Mouse (Mus musculus) heart, postnatal 0 days (tissue): ENCODE data around the gene Gabrd. TPM values are rescaled to one million over a fixed set of nuclear protein-coding genes. Genes with fewer than 3 reads are reported as not detected.

Experiments
- ATAC-seq: fragments of 200-750 bp; cut with Nextera tagmentation; 2 replicates; pipeline ENCODE4 v1.8.0; 2017; ENCODE audit warnings: low read depth, moderate number of reproducible peaks, moderate library complexity; ENCODE audit not compliant: insufficient read depth
- DNase-seq: peaks from one replicate; pipeline ENCODE4 v3.0.0-alpha.2; 2016; ENCODE audit warnings: low spot score
- H3K27ac ChIP-seq: fragments of 300-500 bp; sonication (generic); 2 replicates; pipeline ENCODE4 v1.5.1; 2014; ENCODE audit warnings: low read depth, mild to moderate bottlenecking
- H3K27me3 ChIP-seq: fragments of 300-500 bp; sonication (generic); 2 replicates; pipeline ENCODE4 v1.6.1; 2014; ENCODE audit warnings: low read length, mixed read lengths; ENCODE audit not compliant: control insufficient read depth, insufficient read depth
- H3K36me3 ChIP-seq: fragments of 300-500 bp; sonication (generic); replicated peaks from 2 replicates; pipeline ENCODE4 v1.6.1; 2014; ENCODE audit warnings: low read length, mixed read lengths; ENCODE audit not compliant: control insufficient read depth, insufficient read depth
- H3K4me1 ChIP-seq: fragments of 300-500 bp; sonication (generic); 2 replicates; pipeline ENCODE4 v1.6.1; 2014; ENCODE audit warnings: antibody characterized with exemption; ENCODE audit not compliant: control insufficient read depth, insufficient read depth
- H3K4me2 ChIP-seq: fragments of 300-500 bp; sonication (generic); 2 replicates; pipeline ENCODE4 v1.6.1; 2014; ENCODE audit warnings: low read depth, mild to moderate bottlenecking, low read length, moderate library complexity
- H3K4me3 ChIP-seq: fragments of 300-500 bp; sonication (generic); 2 replicates; pipeline ENCODE4 v1.5.1; 2014; ENCODE audit warnings: low read depth, low read length
- H3K9ac ChIP-seq: fragments of 300-500 bp; sonication (generic); replicated peaks from 2 replicates; pipeline ENCODE4 v1.6.1; 2014; ENCODE audit warnings: low read depth, low read length, mixed read lengths
- H3K9me3 ChIP-seq: fragments of 300-500 bp; sonication (generic); replicated peaks from 2 replicates; pipeline ENCODE4 v1.6.1; 2016; ENCODE audit warnings: low read length; ENCODE audit not compliant: control insufficient read depth
- CTCF ChIP-seq: IDR thresholded peaks from 2 replicates; pipeline ENCODE4 v1.5.1; 2016; ENCODE audit warnings: antibody characterized with exemption, control low read depth, low read depth
- EP300 ChIP-seq: IDR thresholded peaks from 2 replicates; pipeline ENCODE4 v1.6.1; 2016; ENCODE audit warnings: antibody characterized with exemption, low read depth
- WGBS: fragments of 180-500 bp; shearing (Covaris S2); extraction: QIAGEN DNeasy Blood & Tissue Kit; methylation state at CpG from one replicate; pipeline ENCODE4 v1.1.7; 2014; 5-methylcytosine and 5-hydroxymethylcytosine counted together
- polyA plus RNA-seq: library from polyadenylated mRNA; unstranded; fragments of >200 nt; fragmentation: Nextera tagmentation; extraction: Ambion mirVana; gene quantifications from 2 replicates; pipeline ENCODE4 v1.2.1, GENCODE M21; 2015
- total RNA-seq: library from RNA; depleted of rRNA; stranded (reverse); fragments of >200 nt; gene quantifications from 2 replicates; pipeline ENCODE4 v1.2.3, GENCODE M21; 2014; ENCODE audit warnings: low replicate concordance

Gabrd gene
- total and polyA plus RNA-seq, 2 experiments from 2014 or later = 0.15 TPM; not detected in 1

- H3K9ac ChIP-seq = no peak overlapping the region
- no peaks in the 10 kb centered on the region for H3K9me3 ChIP-seq
- ATAC-seq (no peak), DNase-seq (peak; percentile 12)
- no peaks in the 10 kb centered on the region for H3K4me1 ChIP-seq
- TF ChIP-seq CTCF (peak; percentile 69), EP300 (no peak)
- no peak overlapping the region for H3K4me3 ChIP-seq
- H3K27me3 ChIP-seq = peaks cover 8% of the 10 kb centered on the region
- WGBS = 27% methylated on average over 12 of the region's 12 CpGs
- H3K4me2 ChIP-seq = no peak overlapping the region
- H3K27ac ChIP-seq = no peak overlapping the region
- H3K36me3 ChIP-seq = no peaks in the 10 kb centered on the region
These were observed 29.2 kb downstream of the Gabrd start for GRCm38 (mm10) chr4:155368684-155369083.

DNA sequence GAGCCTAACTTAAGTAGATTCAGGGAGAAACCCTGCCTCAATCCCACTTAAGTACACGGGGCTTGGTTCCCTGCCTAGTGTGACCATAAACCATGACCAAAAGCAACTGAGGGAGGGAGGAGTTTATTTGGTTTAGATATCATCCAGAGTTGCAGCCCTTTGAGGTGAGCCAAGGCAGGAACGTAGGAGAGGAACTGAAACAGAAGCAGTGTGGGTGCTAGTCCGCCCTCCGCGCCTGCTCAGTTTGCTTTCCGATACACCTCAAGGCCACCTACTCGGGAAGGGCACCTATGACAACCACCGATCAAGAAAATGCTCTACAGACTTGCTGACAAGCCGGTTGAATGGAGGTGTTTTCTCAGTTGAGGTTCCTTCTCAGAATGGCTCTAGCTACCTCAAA lies 30.2 kb downstream of the Gabrd start:
- DNase-seq (no peak), ATAC-seq (no peak)
- H3K4me1 ChIP-seq = no peaks in the 10 kb centered on the region
- H3K4me3 ChIP-seq = no peak overlapping the region
- H3K27me3 ChIP-seq = peaks cover 13% of the 10 kb centered on the region
- 86% methylated on average over 9 of the region's 9 CpGs for WGBS
- H3K36me3 ChIP-seq = no peaks in the 10 kb centered on the region
- no peak for TF ChIP-seq EP300
- TF ChIP-seq CTCF = no peak
- H3K9me3 ChIP-seq = no peaks in the 10 kb centered on the region
- H3K9ac ChIP-seq = no peak overlapping the region
- H3K27ac ChIP-seq = no peak overlapping the region
- H3K4me2 ChIP-seq = no peak overlapping the region

GRCm38 (mm10) chr4:155366784-155367183 lies 31.1 kb downstream of the Gabrd start:
- Histone ChIP-seq H3K4me1 (no peaks in the 10 kb centered on the region), H3K36me3 (no peaks in the 10 kb centered on the region), H3K4me3 (no peak overlapping the region), H3K27ac (no peak overlapping the region), H3K27me3 (peaks cover 23% of the 10 kb centered on the region), H3K9ac (no peak overlapping the region), H3K4me2 (no peak overlapping the region), H3K9me3 (no peaks in the 10 kb centered on the region)
- no peak for TF ChIP-seq CTCF
- TF ChIP-seq EP300 = no peak
- WGBS = 81% methylated on average over 6 of the region's 6 CpGs
- DNase-seq (no peak), ATAC-seq (no peak)

- no peak for ATAC-seq
These were observed 35.5 kb downstream of the Gabrd start for GRCm38 (mm10) chr4:155362443-155362842.

DNA sequence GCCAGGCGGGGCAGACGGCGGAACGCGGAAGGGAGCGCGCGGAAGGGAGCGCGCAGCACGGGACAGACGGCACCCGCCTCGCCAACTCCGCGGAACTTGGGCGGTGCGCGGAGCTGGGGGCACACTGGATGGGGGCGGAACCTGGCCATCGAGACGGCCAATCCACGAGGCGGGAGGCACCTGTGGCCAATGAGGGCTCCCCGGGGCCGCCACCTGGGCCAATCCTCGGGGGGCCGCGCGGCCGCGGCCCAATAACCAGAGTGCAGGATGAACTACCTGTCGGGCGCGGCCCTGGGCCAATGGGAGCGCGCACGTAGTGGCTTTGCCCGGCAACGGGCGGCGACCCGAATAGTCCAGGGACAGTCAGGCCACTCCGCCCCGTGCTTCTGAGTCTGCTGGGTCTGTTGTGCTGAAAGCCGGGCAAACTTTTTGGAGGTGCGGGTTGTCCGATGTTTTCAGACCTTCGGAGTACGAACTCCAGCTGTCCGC lies 36.6 kb downstream of the Gabrd start, which contains the start of gene Prkcz:
Gene Prkcz (minus strand): TSS at position 59 of the 489 bp plus-strand sequence.
- Histone ChIP-seq H3K4me3 (peak within 1 kb of the TSS; percentile 38), H3K9ac (no peak within 1 kb of the TSS), H3K9me3 (no peaks in the 10 kb centered on the region), H3K27me3 (peaks cover 66% of the 10 kb centered on the region), H3K4me2 (peak within 1 kb of the TSS; percentile 50), H3K4me1 (no peaks in the 10 kb centered on the region), H3K36me3 (no peaks in the 10 kb centered on the region), H3K27ac (no peak within 1 kb of the TSS)
- TF ChIP-seq EP300 (no peak), CTCF (no peak)
- DNase-seq (peak; percentile 25), ATAC-seq (peak; percentile 91)
- under 1% methylated on average over 36 of the region's 51 CpGs for WGBS

More at GRCm38 (mm10) chr4:155362443-155362842, 35.5 kb downstream of the Gabrd start:
- no peak overlapping the region for H3K9ac ChIP-seq
- no peak overlapping the region for H3K4me2 ChIP-seq
- TF ChIP-seq EP300 (no peak), CTCF (no peak)
- H3K27ac ChIP-seq = no peak overlapping the region
- H3K4me3 ChIP-seq = no peak overlapping the region
- H3K36me3 ChIP-seq = no peaks in the 10 kb centered on the region
- H3K27me3 ChIP-seq = peaks cover 62% of the 10 kb centered on the region
- DNase-seq = no peak
- WGBS = 33% methylated on average over 5 of the region's 5 CpGs
- H3K9me3 ChIP-seq = no peaks in the 10 kb centered on the region
- no peaks in the 10 kb centered on the region for H3K4me1 ChIP-seq

- H3K27ac ChIP-seq = no peak overlapping the region
- H3K9ac ChIP-seq = no peak overlapping the region
- no peaks in the 10 kb centered on the region for H3K36me3 ChIP-seq
- under 1% methylated on average over 37 of the region's 42 CpGs for WGBS
- H3K4me2 ChIP-seq = peak overlapping the region; percentile 50
- ATAC-seq (no peak), DNase-seq (no peak)
- peaks cover 66% of the 10 kb centered on the region for H3K27me3 ChIP-seq
- H3K4me1 ChIP-seq = no peaks in the 10 kb centered on the region
- no peaks in the 10 kb centered on the region for H3K9me3 ChIP-seq
- peak overlapping the region; percentile 38 for H3K4me3 ChIP-seq
- TF ChIP-seq EP300 (no peak), CTCF (no peak)
These were observed 37.1 kb downstream of the Gabrd start for GRCm38 (mm10) chr4:155360856-155361255.
